Mouse (Mus musculus): ENCODE results near the gene Plpp7.

DNA sequence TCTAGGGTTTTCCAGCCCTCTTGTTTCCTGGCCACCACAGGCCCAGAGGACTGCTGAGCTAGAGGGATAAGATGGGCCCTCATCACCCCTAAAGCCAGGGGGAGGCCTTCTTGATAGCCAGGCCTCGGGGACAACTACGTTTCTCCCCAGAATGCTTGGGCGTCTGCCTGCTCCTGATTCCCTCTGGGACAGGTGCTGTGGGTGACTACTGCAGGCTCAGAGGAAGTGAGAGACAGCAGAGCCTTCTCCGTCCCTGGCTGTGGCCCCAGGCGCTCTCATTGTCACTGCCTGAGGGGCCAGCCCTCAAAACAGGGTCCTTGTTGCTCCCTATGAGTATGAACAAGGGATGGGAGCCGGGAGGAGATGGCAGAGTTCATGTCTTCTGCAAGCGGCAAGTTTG lies 10.6 kb downstream of the Plpp7 start:
- no peak for TF ChIP-seq POLR2A (IDR thresholded peaks at IDR 0.05; ENCODE audit: borderline replicate concordance, extremely low read depth, low read depth, low read length)
- TF ChIP-seq CTCF (IDR thresholded peaks at IDR 0.05; ENCODE audit: insufficient read depth, low read length): no peak

Measured in lung, adult 2 months (tissue).